Mouse (Mus musculus): ENCODE measurements at regions not wholly inside any gene's neighbourhood (a gene's known extent, or its start where the extent isn't known, plus 50 kb on each side); places are given as distances from the start of the nearest gene placed in this dataset.

GRCm38 (mm10) chr16:75325296-75325695 lies 260.6 kb downstream of the Lipi start:
- peak; percentile 52; the same call in 1 of the 2 replicates for ATAC-seq (replicated peaks; ENCODE audit: poor library complexity, severe bottlenecking)

GRCm38 (mm10) chr16:75304743-75305142 lies 281.1 kb downstream of the Lipi start:
- peak; percentile 86 for ATAC-seq (replicated peaks; ENCODE audit: poor library complexity, severe bottlenecking)

GRCm38 (mm10) chr16:75297416-75297815 lies 288.4 kb downstream of the Lipi start:
- ATAC-seq (replicated peaks; ENCODE audit: poor library complexity, severe bottlenecking), result no peak

GRCm38 (mm10) chr16:75292736-75293428 lies 293.0 kb downstream of the Lipi start:
- peak; percentile 99 for ATAC-seq (replicated peaks; ENCODE audit: poor library complexity, severe bottlenecking)

GRCm38 (mm10) chr16:75291194-75291593 lies 294.7 kb downstream of the Lipi start:
- ATAC-seq (replicated peaks; ENCODE audit: poor library complexity, severe bottlenecking), result peak; percentile 65

- no peak for ATAC-seq (replicated peaks; ENCODE audit: poor library complexity, severe bottlenecking)
Measured at GRCm38 (mm10) chr16:75287150-75287549, 298.7 kb downstream of the Lipi start.

- ATAC-seq (replicated peaks; ENCODE audit: poor library complexity, severe bottlenecking), result no peak
Measured at GRCm38 (mm10) chr16:75285811-75286210, 300.1 kb downstream of the Lipi start.

- ATAC-seq (replicated peaks; ENCODE audit: poor library complexity, severe bottlenecking), result no peak
Measured at GRCm38 (mm10) chr16:75263903-75264302, 322.0 kb downstream of the Lipi start.

- ATAC-seq (replicated peaks; ENCODE audit: poor library complexity, severe bottlenecking), result no peak
Measured at GRCm38 (mm10) chr16:75254981-75255380, 330.9 kb downstream of the Lipi start.

- no peak for ATAC-seq (replicated peaks; ENCODE audit: poor library complexity, severe bottlenecking)
Measured at GRCm38 (mm10) chr16:75249170-75249569, 336.7 kb downstream of the Lipi start.

- ATAC-seq (replicated peaks; ENCODE audit: poor library complexity, severe bottlenecking), result no peak
Measured at GRCm38 (mm10) chr16:75240383-75240782, 345.5 kb downstream of the Lipi start.

GRCm38 (mm10) chr16:75232133-75232532 lies 353.7 kb downstream of the Lipi start:
- ATAC-seq (replicated peaks; ENCODE audit: poor library complexity, severe bottlenecking), result no peak

- ATAC-seq (replicated peaks; ENCODE audit: poor library complexity, severe bottlenecking), result peak; percentile 61
Measured at GRCm38 (mm10) chr16:75193404-75193803, 392.5 kb downstream of the Lipi start.

- no peak for ATAC-seq (replicated peaks; ENCODE audit: poor library complexity, severe bottlenecking)
Measured at GRCm38 (mm10) chr16:75190316-75190715, 395.5 kb downstream of the Lipi start.

- ATAC-seq (replicated peaks; ENCODE audit: poor library complexity, severe bottlenecking), result no peak
Measured at GRCm38 (mm10) chr16:75166040-75166439, 419.8 kb downstream of the Lipi start.

- ATAC-seq (replicated peaks; ENCODE audit: poor library complexity, severe bottlenecking), result peak; percentile 92
Measured at GRCm38 (mm10) chr16:75164969-75165726, 420.7 kb downstream of the Lipi start.

- ATAC-seq (replicated peaks; ENCODE audit: poor library complexity, severe bottlenecking), result peak; percentile 77
Measured at GRCm38 (mm10) chr16:75159740-75160139, 426.1 kb downstream of the Lipi start.

- ATAC-seq (replicated peaks; ENCODE audit: poor library complexity, severe bottlenecking), result no peak
Measured at GRCm38 (mm10) chr16:75155441-75156038, 430.3 kb downstream of the Lipi start.
